In the genomic region with DNA sequence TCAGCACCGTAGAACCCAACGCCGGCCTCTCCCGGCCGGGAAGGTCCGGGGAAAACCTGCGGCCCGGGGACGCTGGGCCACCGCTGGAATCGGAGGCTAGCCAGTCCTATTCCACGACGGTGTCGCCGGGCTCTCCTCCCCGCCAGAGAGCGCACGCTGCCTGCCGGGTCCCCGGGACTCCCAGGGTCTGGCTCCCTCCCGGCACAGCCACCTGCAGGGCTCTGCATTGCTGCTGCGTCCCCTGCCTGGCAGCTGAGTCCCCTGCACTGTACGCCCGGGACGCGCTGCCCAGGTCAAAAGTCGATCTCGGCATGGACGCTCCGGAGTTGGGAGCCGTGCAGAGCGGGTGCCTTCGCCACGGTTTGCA, we compare ENCODE assay signal across 8 mouse cellular contexts.
DNase-seq lines count a peak whose midpoint lies in the region; ATAC-seq lines count a peak whose summit lies in the region.

No protein-coding gene starts in this region.

- peak overlapping the region; percentile 84 for H3K9ac ChIP-seq in hindbrain, embryonic 16.5 days (ENCODE audit: low read depth, low read length)

- intact Hi-C loops in left cerebral cortex, postnatal 25 days (cut with DNase I): loop anchor here (2.0 to 5.0 kb wide), 2 partner anchors 88 to 92 kb away; no protein-coding TSS in a partner anchor

- peak; percentile 89 for ATAC-seq in hindbrain, embryonic 16.5 days
- peak; percentile 62 for ATAC-seq in megakaryocyte, adult 5-6 weeks (ENCODE audit: poor library complexity, severe bottlenecking)

- H3K27me3 ChIP-seq in hindbrain, embryonic 16.5 days (replicated peaks; ENCODE audit: control insufficient read depth, insufficient read depth, low read length): no peaks in the 10 kb centered on the region; the same call in 1 of the 2 replicates

- peak; percentile 82 for DNase-seq in MN1 (ENCODE audit: low spot score)
- peak; percentile 46 to 63 for DNase-seq in frontal cortex, postnatal 36 days (ENCODE audit: low spot score in 2 of 2)
- peak; percentile 53 to 69 for DNase-seq in left cerebral cortex, postnatal 25 days (ENCODE audit: low spot score in 2 of 2)
- DNase-seq in right cerebral cortex, adult 2 months (ENCODE audit: low spot score in 2 of 2): peak; percentile 52 to 55
- DNase-seq in urinary bladder, postnatal 25 days (ENCODE audit: low spot score): peak; percentile 63

- no peaks in the 10 kb centered on the region for H3K9me3 ChIP-seq in hindbrain, embryonic 16.5 days (ENCODE audit: control insufficient read depth, low read length)

- H3K4me2 ChIP-seq in hindbrain, embryonic 16.5 days (ENCODE audit: low read length): peak overlapping the region; percentile 84

- 0% methylated on average over 28 of the region's 34 CpGs for WGBS in hindbrain, embryonic 16.5 days

- H3K4me1 ChIP-seq in brown adipose tissue, adult 24 weeks (ENCODE audit: control insufficient read depth, insufficient read depth, insufficient read length, low read length): peaks cover 12% of the 10 kb centered on the region
- H3K4me1 ChIP-seq in hindbrain, embryonic 16.5 days (ENCODE audit: control insufficient read depth, insufficient read depth, low read depth, low read length): peaks cover 23% of the 10 kb centered on the region

- H3K36me3 ChIP-seq in hindbrain, embryonic 16.5 days (ENCODE audit: control insufficient read depth, insufficient read depth, low read length): no peaks in the 10 kb centered on the region

- peak overlapping the region; percentile 94 for H3K4me3 ChIP-seq in brown adipose tissue, adult 24 weeks (ENCODE audit: insufficient read depth, low read depth, low read length)
- peak overlapping the region; percentile 91 for H3K4me3 ChIP-seq in hindbrain, embryonic 16.5 days (ENCODE audit: low read length)

- H3K27ac ChIP-seq in brown adipose tissue, adult 24 weeks (replicated peaks; ENCODE audit: low read depth, low read length): peak overlapping the region; percentile 95
- peak overlapping the region; percentile 81 for H3K27ac ChIP-seq in hindbrain, embryonic 16.5 days (ENCODE audit: low read depth, low read length)

Comparison
In these comparisons a context has a peak if more than half of its experiments do, and no peak if none do; other contexts are left out.
1. Peak in every context shown above with its lines: DNase-seq, ATAC-seq, H3K4me3 ChIP-seq and H3K27ac ChIP-seq.